Mouse (Mus musculus) MEL-GATA-1-ER (cell line): ENCODE measurements around the gene Pnlip.

Experiments used
- DNase-seq: peaks from one replicate; pipeline ENCODE4 v3.0.0-alpha.2; 2012; ENCODE audit warnings: low read depth; ENCODE audit errors: extremely low read depth

The Pnlip gene

DNA sequence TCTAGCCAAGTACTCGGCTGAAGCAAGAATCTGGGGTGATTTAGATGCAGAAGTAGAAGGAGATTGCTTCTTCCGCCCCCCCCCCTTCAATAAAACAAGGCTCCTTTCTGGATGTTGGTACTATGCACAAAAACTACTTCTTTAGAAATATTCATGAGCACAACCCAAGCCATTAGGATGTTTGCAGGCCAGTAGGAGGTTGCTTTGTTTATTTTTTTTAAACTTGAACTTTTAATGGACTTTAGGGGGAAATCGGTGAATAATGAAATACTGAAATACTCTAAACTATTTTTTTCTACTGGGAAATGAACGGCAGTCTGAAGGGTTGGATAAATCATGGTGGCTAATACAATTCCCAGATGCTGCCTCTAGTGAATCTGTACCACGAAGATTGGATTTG is at the start of gene Pnlip:
TSS of gene Pnlip (plus strand) at position 301 of the 400 bp plus-strand sequence.
- DNase-seq, result no peak

DNA sequence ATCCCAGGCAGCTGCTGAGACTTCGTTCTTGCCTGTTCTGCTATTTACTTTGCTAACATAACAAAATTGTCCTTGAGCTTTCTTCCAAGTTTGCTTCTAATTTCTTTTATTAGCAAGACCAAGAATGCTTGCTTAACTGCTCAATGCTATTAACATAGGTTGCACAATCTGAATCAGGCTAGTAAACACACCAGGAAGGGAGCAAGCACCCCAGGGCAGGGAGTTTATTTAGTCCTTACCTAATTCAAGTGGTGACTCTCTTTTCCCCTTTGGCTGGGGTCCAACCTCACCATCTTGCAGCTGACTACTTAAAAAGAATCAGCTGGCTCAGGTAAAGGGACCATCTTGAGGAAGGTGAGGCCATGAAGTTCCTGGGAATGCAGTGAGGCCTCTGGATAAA is 42.6 kb upstream of the Pnlip start:
- DNase-seq, result no peak

DNA sequence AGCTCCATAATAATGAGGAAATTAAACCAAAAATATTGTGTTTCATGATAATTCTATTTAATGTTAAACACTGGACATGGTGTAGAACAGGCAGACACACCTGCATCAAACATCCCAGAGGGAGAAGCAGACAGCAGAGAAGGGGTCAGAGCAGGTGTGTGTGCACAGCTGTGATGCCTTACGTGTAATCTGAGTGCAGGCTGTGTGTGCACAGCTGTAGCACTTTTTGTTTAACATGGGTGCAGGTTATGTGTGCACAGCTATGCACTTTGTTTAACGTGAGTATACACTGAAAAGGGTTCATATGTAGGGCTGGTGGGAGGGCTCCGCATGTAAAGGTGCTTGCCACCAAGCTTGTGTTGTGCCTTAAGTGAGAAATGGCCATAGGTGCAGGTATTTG is 39.6 kb upstream of the Pnlip start:
- DNase-seq, result no peak

DNA sequence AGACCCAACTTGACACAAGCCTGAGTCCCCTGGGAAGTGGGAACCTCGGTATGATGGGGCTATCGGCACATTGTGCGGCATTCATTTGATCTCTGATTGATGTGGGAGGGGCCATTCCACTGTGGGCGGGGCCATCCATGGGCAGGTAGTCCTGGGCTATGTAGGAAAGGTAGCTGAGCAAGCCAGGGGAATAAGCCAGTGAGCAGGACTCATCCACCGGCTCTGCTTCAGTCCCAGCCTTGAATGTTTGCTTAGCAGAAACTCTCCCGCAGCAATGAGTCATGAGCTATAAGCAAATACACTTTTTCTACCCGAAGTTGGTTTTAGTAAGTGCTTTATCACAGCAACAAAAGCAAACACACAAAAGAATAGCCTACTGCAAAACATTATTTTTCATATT is 35.7 kb upstream of the Pnlip start:
- no peak for DNase-seq

DNA sequence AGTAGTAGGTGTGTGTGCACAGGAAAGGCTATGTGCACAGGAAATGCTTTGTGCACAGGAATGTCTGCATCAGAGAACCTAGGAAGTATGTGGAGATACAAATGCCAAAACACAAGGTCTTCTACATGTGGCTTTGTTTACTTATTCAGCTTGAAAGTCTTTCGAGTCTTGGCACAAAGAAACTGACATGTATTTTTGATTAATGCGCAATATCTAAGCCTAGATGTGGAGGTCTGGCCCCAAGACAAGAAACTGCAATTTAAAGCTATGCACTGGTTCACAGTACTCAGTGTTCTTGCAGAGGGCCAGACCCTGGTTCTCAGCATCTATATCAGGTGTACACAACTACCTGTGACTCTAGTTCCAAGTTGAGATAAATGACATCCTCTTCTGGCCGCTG is 31.6 kb upstream of the Pnlip start:
- DNase-seq, result no peak

DNA sequence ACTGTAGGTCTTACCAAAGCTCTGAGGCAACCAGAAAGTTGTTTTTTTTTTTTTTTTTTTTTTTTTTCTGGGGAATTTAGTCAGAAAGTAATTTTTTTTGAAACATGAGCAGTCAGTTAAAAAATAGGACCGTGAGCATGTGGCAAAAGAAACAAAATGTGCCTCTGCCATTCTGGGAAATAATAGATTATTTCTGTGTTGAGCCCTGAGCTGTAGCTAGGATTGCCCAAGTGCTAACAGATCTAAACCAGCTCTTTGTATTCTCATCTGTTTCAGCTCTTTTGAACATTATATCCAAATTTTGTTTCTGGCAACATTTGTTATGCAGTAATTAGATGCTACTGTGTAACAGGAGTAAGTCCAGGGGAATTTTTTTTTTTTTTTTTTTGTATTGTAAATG is 30.7 kb upstream of the Pnlip start:
- no peak for DNase-seq

DNA sequence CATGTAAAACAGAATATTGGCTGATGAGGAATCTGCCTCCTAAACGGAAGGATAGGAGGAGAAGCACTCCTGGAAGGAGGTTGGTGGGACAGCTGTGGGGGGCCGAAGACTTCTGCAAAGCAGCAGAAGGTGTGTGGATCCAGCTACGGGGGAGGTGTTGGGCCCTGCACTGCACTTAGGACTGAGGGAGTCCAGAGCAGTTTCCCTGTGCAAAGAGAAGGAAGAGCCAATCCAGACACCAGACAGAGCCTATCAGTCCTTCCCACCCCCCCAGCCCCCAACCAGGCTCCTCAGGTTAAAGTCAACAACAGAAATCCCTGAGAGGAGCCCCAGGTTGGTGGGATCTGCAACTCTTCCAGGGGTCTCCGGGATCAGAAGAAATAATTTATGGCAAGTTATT is 27.5 kb upstream of the Pnlip start:
- DNase-seq, result no peak

DNA sequence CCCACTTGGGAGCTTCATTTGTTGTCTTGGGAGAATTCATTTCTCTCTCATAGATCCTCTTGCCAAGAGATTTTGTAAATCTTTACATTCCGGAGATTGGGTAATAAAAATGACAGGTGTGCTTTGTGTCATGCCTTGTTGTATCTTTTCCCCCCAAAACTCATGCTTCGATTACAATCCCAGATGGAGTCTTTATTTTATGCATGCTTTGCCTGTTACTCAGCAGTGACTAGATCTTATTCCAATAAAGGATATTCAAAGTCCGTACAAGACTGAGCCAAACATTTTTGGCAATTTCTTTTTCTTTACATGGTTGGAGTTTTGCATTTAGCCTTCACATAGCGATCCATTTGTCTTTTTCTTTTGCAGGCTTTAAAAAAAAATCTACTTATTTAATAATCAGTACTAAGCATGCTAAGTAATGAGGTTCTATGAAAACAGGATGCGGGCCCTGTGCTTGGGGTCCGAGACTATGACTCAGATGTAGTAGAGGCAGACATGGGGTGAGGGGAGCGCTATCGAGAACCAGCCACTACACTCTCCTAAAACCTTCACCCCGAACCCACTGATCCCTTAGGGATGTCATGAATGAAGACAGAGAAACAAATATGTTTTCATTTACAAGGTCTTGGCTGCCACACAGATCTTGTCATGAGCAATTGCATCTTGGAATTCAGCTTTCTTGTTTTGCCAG is 26.9 kb upstream of the Pnlip start:
- no peak for DNase-seq

DNA sequence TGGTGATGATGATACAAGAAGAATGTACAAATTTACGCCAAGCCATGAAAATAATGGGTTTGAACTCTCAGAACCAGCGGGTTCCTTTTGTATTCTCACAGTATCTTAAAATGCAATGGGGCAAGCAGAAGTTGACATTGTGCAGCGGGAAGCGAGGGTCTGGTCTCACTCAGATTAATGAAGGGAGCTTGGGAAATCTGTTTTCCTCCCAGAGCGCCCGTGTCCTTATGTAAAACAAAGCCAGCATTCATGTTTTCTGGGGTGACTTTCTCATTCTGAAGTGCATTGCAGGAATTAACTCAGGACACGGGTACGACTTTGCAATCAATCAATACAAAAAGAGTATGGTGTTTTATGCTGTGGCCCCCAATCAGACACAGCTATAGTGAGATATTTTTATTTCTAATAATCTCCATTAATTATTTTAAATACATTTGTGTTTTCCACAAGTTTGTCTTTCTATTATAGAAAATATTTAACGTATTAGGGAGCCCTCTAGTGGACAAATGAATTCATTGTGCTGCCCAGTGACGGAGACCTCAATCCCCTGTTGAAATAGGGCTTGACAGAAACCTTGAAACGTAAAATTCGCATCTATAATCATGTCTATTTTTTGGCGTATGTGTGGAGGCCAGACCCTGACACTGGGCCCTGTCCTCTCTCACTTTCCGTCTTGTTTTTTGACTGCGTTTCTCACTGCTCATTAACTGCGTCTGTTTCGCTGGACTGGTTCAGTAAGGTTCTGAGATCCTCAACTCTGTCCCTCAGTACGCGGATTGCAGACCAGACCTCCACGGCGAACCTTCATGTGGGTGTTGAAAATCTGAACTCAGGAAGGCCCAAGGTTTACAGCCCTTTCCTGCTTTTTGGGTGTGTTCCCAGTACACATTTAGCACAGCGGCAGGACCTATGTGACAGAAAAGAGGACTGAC is 24.6 kb upstream of the Pnlip start:
- DNase-seq, result no peak

DNA sequence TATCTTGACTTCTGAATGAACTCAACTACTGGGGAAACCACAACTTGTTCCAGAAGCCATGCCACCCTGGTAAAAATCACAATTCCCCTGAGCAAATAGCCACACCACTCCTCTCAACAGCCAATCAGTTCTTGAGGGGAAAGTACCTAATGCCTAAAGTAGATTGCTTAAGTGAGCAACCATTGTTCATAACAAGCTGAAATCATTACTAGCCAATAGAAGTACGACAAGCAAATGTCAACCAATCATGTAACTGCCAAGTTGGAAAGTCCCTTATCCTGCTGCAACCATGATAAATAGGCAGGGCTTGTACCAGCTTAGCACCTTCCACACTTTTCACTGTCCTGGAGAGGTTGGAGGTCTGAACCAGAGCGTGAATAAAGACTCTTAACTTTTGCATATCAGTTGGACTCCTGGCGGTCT is 22.9 kb upstream of the Pnlip start:
- no peak for DNase-seq

DNA sequence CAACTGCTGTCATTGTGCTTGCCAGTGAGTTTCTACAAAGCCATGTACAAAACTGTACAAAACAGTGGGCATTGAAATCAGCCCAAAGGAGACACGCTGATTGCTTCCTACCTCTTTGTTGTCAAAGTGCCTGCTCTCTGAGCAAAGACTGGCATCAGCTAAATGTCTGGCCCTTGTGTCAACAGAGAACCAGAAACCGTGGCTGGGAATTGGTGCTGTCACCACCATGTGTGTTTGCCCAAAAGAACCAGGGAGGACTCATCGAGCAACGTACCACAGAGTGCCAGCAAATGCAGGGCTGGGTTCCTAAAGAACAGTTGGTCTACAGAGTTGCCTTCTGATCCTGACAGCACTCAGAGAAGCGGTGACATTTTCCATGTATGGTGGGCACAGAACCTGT is 2.3 kb upstream of the Pnlip start:
- no peak for DNase-seq

DNA sequence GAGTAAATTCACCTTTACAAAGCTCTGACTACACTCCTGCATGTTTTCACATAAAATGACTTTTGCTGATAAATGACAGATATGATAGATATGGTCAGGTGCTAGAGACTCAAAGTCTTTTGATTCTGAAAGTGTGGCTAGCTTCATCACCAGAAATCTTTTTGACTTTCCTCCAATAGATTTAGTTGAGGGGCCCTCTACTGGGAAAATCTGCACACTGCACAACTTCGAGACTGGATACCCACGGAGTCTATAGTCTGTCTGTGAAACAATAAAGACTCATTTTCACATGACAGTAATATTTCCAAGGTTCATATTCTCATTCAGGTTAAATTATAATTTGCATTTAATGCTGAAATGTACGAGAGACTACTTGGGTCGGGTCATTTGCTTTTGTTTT is 9.8 kb downstream of the Pnlip start:
- no peak for DNase-seq

DNA sequence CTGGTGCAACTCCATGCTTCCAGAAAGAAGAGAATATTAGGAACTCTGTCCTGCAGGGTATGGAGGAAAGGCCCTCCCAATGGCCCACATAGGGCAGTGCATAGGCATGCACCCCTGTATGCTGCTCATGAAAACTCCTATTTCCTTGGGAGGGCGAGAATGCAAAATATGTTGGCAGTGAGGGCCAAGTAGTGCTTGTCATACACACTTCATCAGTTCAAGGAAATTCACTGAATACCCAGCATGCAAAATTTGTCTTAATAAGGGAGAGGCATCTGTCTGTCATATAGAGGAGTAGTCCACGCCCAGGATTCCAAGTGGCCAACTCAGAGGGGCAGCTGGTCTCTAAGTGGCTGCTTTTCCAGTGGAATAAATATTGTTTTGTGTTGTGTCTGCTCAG is 11.0 kb downstream of the Pnlip start:
- DNase-seq, result no peak

DNA sequence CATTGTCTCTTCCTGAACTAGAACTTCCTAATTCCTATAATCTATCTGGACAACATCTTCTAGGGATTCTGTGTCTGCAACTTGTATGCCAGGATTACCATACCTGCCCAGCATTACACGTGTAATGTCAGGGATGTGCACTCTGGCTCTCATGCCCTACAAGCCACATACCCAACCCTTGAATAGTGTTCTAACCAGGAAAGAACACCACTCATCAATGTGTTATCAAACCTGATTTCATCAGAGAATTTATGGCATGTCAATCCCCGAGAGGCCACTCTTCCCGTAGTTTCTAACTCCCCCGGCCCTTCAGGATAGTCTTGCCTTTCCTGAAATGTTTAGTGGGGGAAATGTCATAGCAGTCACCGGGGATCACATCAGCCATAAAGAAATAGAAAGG is 12.6 kb downstream of the Pnlip start:
- DNase-seq, result no peak

DNA sequence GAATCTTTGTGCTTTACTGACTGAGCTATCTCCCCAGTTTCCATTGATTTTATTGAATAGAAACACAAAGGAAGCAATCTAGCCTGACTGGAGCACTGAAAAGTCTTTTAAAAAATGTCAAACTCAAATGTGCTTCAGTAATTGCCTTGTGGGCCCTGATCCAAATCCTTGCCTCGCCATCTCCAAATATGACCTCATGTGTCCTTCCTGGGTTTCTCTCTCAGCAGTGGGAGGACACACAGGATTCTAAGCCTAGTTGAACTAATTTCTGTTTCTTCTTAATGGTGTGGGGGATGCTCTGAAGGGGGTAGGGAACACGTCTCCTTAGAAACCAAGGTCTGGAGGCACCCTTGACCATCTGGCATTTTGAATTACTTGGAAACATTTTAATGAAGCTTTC is 22.3 kb downstream of the Pnlip start:
- no peak for DNase-seq

DNA sequence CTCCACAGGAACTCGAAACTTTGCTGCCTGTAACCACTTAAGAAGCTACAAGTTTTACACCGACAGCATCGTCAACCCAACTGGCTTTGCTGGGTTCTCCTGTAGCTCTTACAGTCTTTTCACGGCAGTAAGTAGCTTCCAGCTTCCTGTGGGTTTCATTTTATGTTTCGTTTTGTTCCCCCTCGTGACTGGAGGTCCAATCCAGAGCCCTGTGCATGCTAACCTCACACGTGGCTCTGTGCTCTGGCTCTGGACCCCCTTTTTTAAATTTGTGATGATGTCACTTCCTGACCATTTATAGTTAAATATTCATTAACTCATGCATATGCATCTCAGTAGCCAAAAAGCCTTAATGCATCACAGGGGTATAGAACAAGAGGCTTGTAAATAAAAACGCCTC is 24.8 kb downstream of the Pnlip start:
- DNase-seq, result no peak

DNA sequence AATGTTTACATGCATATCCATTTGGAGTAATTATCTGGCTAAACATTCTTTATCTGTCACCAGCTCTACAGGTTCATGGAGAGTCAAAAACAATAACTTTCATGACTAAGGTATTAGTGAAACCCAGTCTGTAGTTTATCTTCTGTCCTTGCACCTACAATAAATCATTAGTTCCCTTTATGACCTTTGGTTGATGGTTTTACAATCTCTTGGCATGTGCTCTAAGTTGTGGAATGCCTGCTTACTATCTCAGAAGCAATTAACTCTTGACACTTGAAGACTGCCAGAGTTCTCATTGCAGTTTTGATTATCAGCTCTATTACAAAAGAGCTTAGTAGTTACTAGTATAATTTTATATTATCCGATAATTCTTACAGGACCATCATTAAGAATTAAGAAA is 36.6 kb downstream of the Pnlip start:
- DNase-seq, result no peak

DNA sequence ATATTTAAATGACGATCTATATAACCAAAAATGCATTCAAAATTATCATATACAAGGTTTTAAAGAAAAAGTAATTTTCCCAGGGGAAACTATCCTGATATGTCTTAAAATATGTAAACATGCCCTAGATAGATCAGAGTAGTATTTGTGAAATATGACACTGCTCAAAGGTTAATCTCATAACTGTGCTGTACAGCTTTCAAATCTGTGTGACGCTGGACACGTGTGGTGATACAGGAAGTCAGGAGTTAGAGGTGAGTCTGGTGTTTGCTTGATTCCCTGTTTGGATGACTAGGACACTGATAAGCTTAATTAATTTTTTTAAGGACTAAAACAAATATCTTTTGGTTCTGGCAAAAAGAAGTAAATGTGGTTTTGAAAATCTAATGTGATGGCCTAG is 43.0 kb downstream of the Pnlip start:
- DNase-seq, result no peak

DNA sequence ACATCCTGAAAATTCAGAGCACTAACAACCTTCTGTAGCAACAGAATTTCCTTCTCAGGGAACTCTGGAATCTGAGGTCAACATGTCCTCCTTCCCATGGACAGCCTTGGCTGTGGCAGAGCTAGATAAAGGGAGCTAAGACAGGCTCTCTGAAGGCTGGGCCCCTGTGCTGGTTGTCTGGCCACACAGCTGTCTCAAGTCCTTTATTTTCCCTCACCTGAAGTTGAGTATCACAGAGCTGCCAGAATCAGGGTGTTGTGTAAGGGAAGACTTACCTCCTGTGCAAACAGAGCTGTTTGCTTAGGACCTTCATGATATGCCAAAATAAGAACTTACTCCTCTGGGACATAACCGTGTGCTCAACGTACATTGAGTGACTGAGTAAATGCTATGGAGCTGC is 43.9 kb downstream of the Pnlip start:
- no peak for DNase-seq

DNA sequence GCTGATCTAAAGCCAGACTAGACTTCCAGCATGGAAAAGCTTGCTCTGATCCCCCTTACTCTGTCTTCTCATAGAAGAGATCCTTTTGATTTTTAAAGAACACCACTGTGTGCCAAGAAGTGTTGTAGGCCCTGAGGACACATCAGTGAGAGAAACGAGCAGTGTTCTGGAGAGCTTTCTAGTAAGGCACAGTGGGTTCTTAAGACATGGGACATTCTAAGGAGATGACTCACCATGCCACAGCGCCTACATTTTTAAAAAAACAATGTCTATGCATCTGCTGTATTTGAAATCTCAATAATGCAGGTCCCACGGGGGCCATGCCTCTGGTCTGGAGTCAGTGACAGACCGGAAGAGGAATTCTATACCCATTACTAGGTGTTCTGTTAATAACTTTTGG is 52.3 kb downstream of the Pnlip start:
- DNase-seq, result no peak

DNA sequence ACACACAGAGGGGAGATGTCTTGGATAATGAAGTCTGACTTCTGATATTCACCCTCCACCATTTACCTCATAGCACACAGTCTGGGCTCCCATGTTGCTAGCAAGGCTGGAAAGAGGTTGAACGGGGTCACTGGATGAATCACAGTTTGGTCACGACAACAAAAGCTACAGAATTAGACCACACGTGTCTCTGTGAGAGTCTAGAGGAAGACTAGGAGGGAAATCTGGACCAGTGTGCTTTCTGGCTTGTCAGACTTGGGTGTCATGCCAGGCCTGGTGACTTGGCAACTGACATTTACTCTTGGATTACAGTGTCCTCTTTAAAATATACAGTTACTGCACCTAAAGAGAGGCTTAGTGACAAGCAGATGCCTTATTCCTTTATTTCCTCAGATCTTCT is 56.3 kb downstream of the Pnlip start:
- DNase-seq, result no peak

DNA sequence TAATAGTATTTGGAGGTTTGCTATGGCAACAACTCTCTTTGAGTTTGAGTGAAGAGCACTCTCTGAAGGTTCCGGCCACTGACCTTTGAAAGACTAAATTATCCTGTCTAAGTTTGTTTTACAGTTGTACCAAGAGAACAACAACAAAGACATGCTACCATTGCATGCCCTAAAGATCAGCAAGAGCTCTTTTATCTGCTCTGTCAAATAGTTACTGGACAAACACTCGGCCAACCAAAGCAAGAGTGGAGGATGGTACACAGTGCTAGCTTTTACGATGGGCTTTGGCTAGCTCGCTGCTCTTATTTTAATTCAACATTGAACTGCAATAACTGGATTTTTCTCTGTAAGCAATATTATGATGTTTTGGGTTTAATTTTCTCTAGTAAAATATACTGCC is 65.6 kb downstream of the Pnlip start:
- DNase-seq, result no peak

DNA sequence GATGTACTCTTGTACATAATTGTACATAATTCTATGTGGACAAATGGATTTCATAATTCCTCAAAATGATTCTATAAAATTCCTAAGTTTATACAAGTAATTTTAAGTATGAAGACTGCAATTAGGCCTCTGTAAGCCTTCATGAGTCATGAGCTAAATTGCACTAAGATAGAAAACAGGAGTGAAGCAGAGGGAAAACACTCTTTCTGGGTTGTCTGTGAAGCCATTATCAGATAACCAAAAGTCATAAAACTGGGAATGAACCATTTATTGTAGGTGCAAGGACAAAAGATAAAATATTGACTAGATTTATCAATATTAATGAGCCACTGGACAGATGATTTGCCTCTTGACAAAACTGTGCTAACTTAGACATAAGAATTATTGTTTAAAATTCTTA is 68.1 kb downstream of the Pnlip start:
- no peak for DNase-seq
